Mouse (Mus musculus) heart, postnatal 10 days (tissue): ENCODE results near the gene Gtf2h2. TPM values are rescaled to one million over a fixed set of nuclear protein-coding genes. Genes with fewer than 3 reads are reported as not detected.
A peak's percentile ranks its signal among the peaks of the same experiment; 100 is the strongest.
"Not testable (repeated sequence)": the region's sequence is repeated elsewhere in the genome, so short reads cannot be mapped to it uniquely, and the experiment has no call there.

Experiments used
- DNase-seq, 2 experiments: peaks; one replicate each; pipeline ENCODE4 v3.0.0; 2021
- intact Hi-C: fragments of 180-260 bp; cut with DNase I; formaldehyde crosslinking; loops from one replicate; pipeline ENCODE4 v1.15.1; 2025
- total RNA-seq, 2 experiments: library from RNA; stranded (reverse); gene quantifications; 2 replicates each; pipeline ENCODE4 v1.2.3; 2021

The Gtf2h2 gene
- 10 to 100 TPM; 22.6 to 25.2 TPM for total RNA-seq

GRCm38 (mm10) chr13:100492061-100492787, at the start of gene Gtf2h2:
Gene Gtf2h2, minus strand, starts transcription at chr13:100492579.
- intact Hi-C loops, result loop anchor here (2.0 to 10.0 kb wide), 4 partner anchors 105 to 367 kb away; partner anchors contain the start of genes Ak6, Marveld2, Rad17 and Smn1
- peak; percentile 87 to 93 for DNase-seq

GRCm38 (mm10) chr13:100536149-100536548, 43.8 kb upstream of the Gtf2h2 start:
- intact Hi-C loops, result no loop called here
- no peak for DNase-seq

- intact Hi-C loops, result no loop called here
- no peak for DNase-seq
Observed at GRCm38 (mm10) chr13:100532788-100533365, 40.5 kb upstream of the Gtf2h2 start.

GRCm38 (mm10) chr13:100526649-100527038, 34.3 kb upstream of the Gtf2h2 start:
- intact Hi-C loops, result no loop called here
- DNase-seq, result no peak

GRCm38 (mm10) chr13:100525935-100526648, 33.7 kb upstream of the Gtf2h2 start:
- DNase-seq, result no peak
- intact Hi-C loops, result no loop called here

- DNase-seq, result no peak
- intact Hi-C loops, result no loop called here
Observed at GRCm38 (mm10) chr13:100524896-100525295, 32.5 kb upstream of the Gtf2h2 start.

- no peak for DNase-seq
- intact Hi-C loops, result no loop called here
Observed at GRCm38 (mm10) chr13:100523698-100524097, 31.3 kb upstream of the Gtf2h2 start.

GRCm38 (mm10) chr13:100521724-100522591, 29.6 kb upstream of the Gtf2h2 start:
- intact Hi-C loops, result no loop called here
- DNase-seq, result no peak

GRCm38 (mm10) chr13:100519162-100519561, 26.8 kb upstream of the Gtf2h2 start:
- intact Hi-C loops, result no loop called here
- no peak for DNase-seq

GRCm38 (mm10) chr13:100518191-100518590, 25.8 kb upstream of the Gtf2h2 start:
- DNase-seq, result no peak
- intact Hi-C loops, result no loop called here

GRCm38 (mm10) chr13:100517652-100518153, 25.3 kb upstream of the Gtf2h2 start:
- DNase-seq, result no peak
- intact Hi-C loops, result no loop called here

- no peak for DNase-seq
- intact Hi-C loops, result no loop called here
Observed at GRCm38 (mm10) chr13:100516213-100517105, 24.1 kb upstream of the Gtf2h2 start.

GRCm38 (mm10) chr13:100512792-100513191, 20.4 kb upstream of the Gtf2h2 start:
- intact Hi-C loops, result no loop called here

GRCm38 (mm10) chr13:100511860-100512364, 19.5 kb upstream of the Gtf2h2 start:
- DNase-seq, result no peak
- intact Hi-C loops, result no loop called here

More at GRCm38 (mm10) chr13:100512792-100513191, 20.4 kb upstream of the Gtf2h2 start:
- DNase-seq, result no peak

- no peak for DNase-seq
- intact Hi-C loops, result no loop called here
Observed at GRCm38 (mm10) chr13:100511146-100511859, 18.9 kb upstream of the Gtf2h2 start.

GRCm38 (mm10) chr13:100499625-100500024, 7.2 kb upstream of the Gtf2h2 start:
- not testable (repeated sequence) for DNase-seq
- intact Hi-C loops, result loop anchor here (10.0 kb wide), 1 partner anchor 375 kb away; the partner anchor contains the start of gene Smn1

GRCm38 (mm10) chr13:100495337-100495736, 3.0 kb upstream of the Gtf2h2 start:
- peak in 1 of 2 experiments; percentile 5 for DNase-seq

GRCm38 (mm10) chr13:100494370-100494769, 2.0 kb upstream of the Gtf2h2 start:
- DNase-seq, result not testable (repeated sequence)
- intact Hi-C loops, result loop anchor here (5.0 to 10.0 kb wide), 3 partner anchors 103 to 370 kb away; partner anchors contain the start of genes Marveld2 and Smn1

More at GRCm38 (mm10) chr13:100495337-100495736, 3.0 kb upstream of the Gtf2h2 start:
- intact Hi-C loops, result loop anchor here (10.0 kb wide), 1 partner anchor 371 kb away; the partner anchor contains the start of gene Smn1
